Mouse (Mus musculus): ENCODE measurements at regions not wholly inside any gene's neighbourhood (a gene's known extent, or its start where the extent isn't known, plus 50 kb on each side); places are given as distances from the start of the nearest gene placed in this dataset.

- TF ChIP-seq CTCF (IDR thresholded peaks at IDR 0.05) (no peak), EP300 (IDR thresholded peaks at IDR 0.05) (no peak)
Observed at GRCm38 (mm10) chr4:90012723-90013122, 205.9 kb upstream of the Zfp352 start.

All from lung, postnatal 0 days (tissue).